Mouse (Mus musculus): ENCODE measurements around the gene Cdk19.
"Not testable (repeated sequence)": the region's sequence is repeated elsewhere in the genome, so short reads cannot be mapped to it uniquely, and the experiment has no call there.

Gene Cdk19

DNA sequence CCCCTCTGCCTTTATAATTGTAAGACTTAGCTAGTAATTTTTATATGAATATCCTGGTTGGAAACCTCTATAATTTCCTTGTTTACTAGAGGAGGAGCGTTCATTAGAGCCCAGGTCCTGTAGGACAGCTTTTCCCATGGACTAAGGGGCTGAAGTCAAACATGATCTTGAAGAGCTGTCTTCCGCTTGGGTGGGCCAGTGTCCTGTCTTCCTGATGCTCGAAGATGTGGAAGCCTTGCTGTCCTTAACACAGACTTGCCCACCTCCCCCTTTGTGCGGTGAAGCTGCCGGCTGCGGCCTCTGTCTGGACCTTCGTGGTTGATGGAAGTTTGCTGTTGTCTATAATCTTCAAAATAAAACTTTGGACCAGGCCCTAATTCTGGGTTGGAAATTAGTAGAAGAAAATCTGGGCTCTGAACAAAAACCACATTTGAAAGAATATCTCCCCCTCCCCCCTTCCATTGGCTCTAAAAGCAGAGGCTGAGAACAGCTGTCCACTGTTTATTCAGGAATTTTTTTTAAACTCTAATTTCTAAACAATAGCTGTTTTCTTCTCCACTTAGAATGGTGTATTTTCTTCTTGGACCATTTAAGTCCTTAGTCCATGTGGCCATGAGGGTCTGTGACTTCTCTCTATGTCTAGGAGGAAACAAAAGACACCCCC, 184.1 kb downstream of the Cdk19 start:
- no peak for DNase-seq (ENCODE audit: low spot score in 2 of 2)

GRCm38 (mm10) chr10:40524032-40524806, 184.9 kb downstream of the Cdk19 start:
- no peak for DNase-seq (ENCODE audit: low spot score in 2 of 2)

- DNase-seq (ENCODE audit: low spot score in 2 of 2) = no peak
These were observed 185.6 kb downstream of the Cdk19 start for GRCm38 (mm10) chr10:40524991-40525390.

GRCm38 (mm10) chr10:40525616-40526155, 186.3 kb downstream of the Cdk19 start:
- no peak for DNase-seq (ENCODE audit: low spot score in 2 of 2)

DNA sequence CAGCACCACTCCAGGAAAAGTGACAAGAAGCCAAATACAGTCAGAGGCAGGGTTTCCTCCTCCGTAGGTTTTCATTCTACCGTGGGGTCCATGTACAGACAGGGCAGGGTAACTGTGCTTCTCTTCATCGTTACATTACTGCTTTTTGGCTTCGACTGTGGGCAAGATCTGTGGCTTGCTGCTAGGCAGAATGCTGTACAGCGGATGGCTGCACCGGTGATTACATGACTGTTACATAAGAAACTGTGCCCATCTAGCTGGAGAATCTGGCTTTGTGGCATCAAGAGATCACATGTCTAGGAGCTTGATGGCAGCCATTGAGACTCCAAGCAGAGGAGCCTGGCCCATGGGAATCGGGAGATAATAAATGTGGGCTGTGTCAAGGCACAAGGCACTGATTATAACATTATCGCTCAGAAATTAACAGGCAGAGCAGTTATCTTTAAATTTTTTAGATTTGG, 187.0 kb downstream of the Cdk19 start:
- DNase-seq (ENCODE audit: low spot score in 2 of 2) = no peak

- DNase-seq (ENCODE audit: low spot score in 2 of 2) = no peak
These were observed 187.6 kb downstream of the Cdk19 start for GRCm38 (mm10) chr10:40526986-40527385.

GRCm38 (mm10) chr10:40527573-40527972, 188.2 kb downstream of the Cdk19 start:
- DNase-seq (ENCODE audit: low spot score in 2 of 2) = no peak

GRCm38 (mm10) chr10:40528668-40529067, 189.3 kb downstream of the Cdk19 start:
- DNase-seq (ENCODE audit: low spot score in 2 of 2) = no peak

GRCm38 (mm10) chr10:40529617-40530016, 190.3 kb downstream of the Cdk19 start:
- no peak for DNase-seq (ENCODE audit: low spot score in 2 of 2)

DNA sequence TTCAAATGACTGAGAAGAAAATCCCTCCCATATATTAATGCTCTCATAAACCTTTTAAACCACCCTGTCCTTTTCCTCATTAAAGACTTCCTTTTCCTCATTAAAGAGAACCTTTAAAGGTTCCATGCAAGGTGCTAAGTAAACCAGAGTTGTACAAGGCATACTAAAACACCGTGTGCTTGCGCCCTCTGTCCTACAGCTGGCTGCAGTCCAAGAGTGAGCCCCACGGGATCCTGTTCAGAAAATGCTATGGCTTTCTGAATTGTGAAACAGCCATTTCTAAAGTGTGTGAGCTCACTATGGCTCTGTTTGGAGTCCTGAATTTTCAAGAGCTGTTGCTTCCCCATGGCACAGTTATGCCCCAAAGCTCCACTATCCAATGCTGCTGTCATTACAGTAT, 191.3 kb downstream of the Cdk19 start:
- DNase-seq (ENCODE audit: low spot score in 2 of 2) = no peak

DNA sequence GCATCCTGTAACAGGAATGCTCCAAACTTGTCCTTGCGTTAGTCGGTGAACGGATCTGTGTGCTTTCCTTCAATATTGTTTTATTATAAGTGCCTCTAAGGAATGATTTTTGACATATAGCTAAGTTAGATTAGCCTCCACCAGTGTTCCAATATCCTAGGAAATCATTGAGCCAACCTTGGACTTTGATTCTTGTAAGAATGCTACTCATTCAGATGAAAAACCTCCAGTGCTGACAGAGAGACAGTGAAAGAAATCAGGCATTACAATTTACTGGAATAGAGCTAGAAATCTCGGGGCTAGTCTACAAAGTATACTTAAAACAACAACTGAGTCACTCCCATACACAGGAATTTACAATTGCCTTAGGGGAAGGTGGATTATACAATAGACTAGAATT, 193.2 kb downstream of the Cdk19 start:
- not testable (repeated sequence) for DNase-seq (ENCODE audit: low spot score in 2 of 2)

Data from frontal cortex, postnatal 25 days (tissue).